Comparison of ENCODE assay signal across 15 mouse cellular contexts in the genomic region with DNA sequence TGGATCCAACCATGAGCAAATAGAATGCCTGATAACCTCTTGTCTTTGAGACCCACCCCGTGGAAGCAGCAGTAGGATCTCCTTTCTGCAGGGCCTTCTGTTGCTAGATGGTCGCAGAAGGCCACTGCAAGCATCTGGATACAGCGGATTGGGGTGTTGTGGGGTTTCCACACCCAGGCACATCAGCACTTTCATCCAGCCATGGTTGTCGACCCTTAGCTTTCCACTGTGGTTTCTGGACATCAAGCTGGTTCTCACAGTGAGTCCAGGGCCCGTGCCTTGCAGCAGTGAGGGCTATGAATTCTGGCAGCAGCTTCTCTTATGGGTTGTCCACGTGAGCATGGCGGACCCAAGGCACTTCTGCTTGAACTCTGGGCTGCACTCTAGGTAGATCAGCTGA.
"Had no signal": no experiment of that assay in that cellular context is flagged by ENCODE, and none has a peak within 500 bp of the region (broad histone marks: within the 10 kb centered on the region; RNA-seq: fewer than 3 reads in every experiment).

No protein-coding gene starts in this region.

- H3K27me3 ChIP-seq: lung, embryonic 15.5 days; megakaryocyte, embryonic 14.5 days; midbrain, embryonic 13.5 days; midbrain, embryonic 15.5 days; neural tube, embryonic 12.5 days; stomach, embryonic 15.5 days had no signal

- H3K4me3 ChIP-seq: lung, embryonic 15.5 days; megakaryocyte, embryonic 14.5 days; midbrain, embryonic 13.5 days; midbrain, embryonic 15.5 days; neural tube, embryonic 12.5 days; stomach, embryonic 15.5 days had no signal

- DNase-seq: liver, postnatal 0 days; lung, adult 2 months; lung, postnatal 14 days; lung, postnatal 36 days; right cerebral cortex, postnatal 14 days; thymus, postnatal 25 days; thymus, postnatal 4 days had no signal

- H3K27ac ChIP-seq: lung, embryonic 15.5 days; macrophage; midbrain, embryonic 13.5 days; midbrain, embryonic 15.5 days; neural tube, embryonic 12.5 days; stomach, embryonic 15.5 days; stomach, postnatal 0 days had no signal

- H3K9ac ChIP-seq: liver, postnatal 0 days; lung, embryonic 15.5 days; midbrain, embryonic 13.5 days; midbrain, embryonic 15.5 days; neural tube, embryonic 12.5 days; stomach, embryonic 15.5 days had no signal

- H3K4me1 ChIP-seq: neural tube, embryonic 12.5 days had no signal

- H3K36me3 ChIP-seq: lung, embryonic 15.5 days; midbrain, embryonic 13.5 days; midbrain, embryonic 15.5 days; neural tube, embryonic 12.5 days; stomach, embryonic 15.5 days had no signal

- H3K9me3 ChIP-seq: lung, embryonic 15.5 days; midbrain, embryonic 13.5 days; midbrain, embryonic 15.5 days; neural tube, embryonic 12.5 days; stomach, embryonic 15.5 days had no signal
